Mouse (Mus musculus): ENCODE data around the gene Rnf4.

Rnf4 gene

DNA sequence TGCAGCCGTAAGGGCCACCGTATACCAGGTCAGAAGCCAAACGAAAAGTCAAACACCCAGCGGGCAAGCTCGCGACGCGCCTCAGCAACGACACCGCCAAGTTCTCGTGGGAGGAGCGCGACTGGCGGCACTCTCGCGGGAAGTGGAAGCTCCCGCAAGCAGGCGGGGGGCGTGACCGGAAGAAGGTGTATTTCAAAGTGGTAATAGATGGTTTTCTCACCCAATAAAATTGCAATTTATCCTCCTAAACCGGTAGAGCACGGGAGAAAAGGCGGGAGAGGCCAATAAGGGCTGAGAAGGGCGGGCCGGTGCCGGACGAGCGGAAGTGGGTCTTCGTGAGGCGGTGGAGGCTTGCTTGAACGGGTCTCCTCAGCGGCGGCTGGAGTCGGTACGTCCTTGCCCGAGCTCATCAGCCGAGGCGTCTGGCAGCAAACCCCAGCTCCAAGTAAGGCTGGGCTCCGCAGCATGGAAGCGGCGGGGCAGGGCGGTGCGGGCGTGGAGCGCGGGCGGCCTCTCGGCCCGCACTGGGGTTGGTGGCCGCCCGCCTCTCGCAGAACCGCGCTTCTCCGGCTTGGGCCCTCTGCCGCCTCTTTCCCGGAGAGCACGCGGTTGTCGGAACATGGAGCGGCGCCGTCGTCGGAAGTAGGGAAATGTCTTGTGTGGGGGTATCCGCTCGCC, at the start of gene Rnf4:
TSS of gene Rnf4 (plus strand) at position 193 of the 678 bp plus-strand sequence.
- peak; percentile 95 for DNase-seq (ENCODE audit: low spot score)

GRCm38 (mm10) chr5:34286516-34286915, 49.6 kb upstream of the Rnf4 start:
- DNase-seq (ENCODE audit: low spot score) = no peak

DNA sequence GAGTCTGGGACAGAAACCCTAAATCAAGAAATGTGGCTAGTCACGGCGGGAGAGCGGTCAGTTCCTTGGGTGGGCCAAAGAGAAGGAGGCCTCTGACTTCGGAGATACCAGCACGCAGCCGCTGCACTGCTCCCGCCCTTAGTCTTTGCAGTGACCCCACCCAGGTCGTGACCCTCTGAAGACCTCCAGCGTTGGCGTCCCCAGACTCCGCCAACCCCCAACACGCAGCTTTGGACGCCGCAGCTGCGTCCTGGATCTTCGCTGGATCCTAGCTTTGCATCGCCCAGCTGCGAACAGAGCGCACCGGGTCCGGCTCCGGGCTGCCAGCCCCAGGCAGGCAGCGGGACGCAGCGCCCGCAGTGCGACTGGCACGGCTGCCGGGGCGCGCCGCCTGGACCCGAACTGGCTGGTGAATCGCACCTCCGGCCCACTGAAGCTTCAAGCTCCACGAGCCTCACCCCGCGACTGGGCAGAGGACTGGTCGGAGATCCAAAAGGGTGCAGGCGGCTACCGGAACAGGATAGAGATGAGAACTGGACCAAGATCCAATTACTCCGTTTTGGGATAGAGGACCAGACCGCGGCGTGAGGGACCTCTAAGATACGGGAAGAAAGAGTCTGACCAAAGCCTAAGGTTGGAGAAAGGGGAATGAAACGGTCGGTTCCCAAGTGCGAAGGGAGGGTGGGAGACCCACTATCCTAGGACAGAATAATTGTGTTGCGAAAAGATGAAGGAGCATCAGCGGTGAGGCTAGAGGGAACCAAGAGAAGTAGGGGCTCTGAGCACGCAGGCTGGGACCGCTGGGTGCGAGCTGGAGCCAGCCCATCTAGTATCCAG, 48.9 kb upstream of the Rnf4 start:
- no peak for DNase-seq (ENCODE audit: low spot score)

DNA sequence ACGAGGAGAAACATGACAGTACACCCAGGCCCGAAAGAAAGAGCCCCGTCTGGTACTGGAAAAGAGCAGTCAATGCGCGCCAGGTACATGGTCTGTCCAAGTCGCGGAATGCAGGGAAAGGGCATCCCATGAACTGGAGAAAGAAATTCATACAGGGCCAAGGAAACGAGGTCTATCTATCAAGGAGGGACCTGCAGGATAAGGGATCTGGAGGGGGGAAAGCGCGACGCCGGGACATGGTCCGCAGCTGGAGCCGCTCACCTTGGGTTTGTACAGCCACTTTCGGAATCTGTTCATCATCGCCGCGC, 48.3 kb upstream of the Rnf4 start:
- no peak for DNase-seq (ENCODE audit: low spot score)

DNA sequence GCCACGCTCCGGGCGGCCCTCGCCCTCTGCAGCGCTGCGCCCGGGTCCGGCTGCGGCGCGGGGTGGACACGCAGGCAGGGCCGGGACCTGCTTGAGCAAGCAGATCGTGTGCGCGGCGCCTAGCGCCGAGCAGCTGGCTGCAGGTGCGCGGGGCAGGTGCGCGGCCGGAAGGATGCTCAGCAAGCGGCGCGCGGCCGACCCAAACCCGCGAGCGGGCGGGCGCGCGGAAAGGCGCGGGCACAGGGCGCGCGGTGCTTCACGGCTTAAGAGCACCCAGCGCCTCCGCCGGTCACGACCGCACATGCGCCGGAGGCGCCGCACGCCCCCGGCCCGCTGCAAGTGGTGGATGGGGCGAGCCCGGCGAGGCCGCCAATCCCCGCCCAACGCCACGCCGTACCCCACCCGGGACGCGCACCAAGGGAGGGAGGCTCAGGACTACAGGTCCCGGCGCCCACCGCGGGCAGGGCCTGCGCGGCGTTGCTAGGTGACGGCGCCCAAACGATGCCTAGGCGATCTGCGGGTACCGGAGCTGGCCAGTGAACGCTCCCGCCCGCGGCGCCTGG, 47.9 kb upstream of the Rnf4 start, which contains the start of the genes Zfyve28 and Cfap99:
TSS of gene Zfyve28 (minus strand) at position 296 of the 563 bp plus-strand sequence.
TSS of gene Cfap99 (plus strand) at position 447 of the 563 bp plus-strand sequence.
- DNase-seq (ENCODE audit: low spot score) = peak; percentile 79

DNA sequence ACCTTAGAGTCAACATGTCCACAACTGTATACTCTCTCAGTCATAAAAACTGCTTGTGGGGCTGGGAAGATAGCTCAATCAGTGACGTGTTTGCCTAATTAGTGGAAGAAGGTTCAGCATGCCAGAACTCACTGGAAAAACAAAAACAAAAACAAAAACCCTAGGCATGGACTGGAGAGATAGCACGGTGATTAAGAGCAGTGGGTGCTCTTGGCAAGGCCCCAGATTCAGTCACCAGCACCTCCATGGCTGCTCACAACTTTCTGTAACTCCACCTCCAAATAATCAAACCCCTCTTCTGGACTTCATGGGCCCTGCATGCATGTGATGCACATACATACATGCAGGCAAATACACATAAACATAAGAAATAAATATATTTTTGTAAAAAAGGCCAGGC, 46.8 kb upstream of the Rnf4 start:
- no peak for DNase-seq (ENCODE audit: low spot score)

DNA sequence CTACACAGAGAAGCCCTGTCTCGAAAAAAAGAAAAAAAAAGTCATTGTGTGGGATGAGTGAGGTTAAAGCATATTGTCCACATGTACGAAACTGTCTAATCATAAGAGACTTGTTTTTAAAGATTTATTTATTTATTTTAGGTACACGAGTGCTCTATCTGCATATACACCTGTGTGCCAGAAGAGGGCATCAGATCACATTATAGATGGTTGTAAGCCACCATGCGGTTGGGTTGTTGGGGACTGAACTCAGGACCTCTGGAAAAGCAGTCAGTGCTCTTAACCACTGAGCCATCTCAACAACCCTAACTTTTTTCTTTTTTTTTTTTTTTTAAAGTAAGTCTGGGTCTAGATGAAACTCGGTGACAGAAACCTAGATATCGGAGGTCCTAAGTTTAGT, 42.7 kb upstream of the Rnf4 start:
- DNase-seq (ENCODE audit: low spot score) = no peak

- DNase-seq (ENCODE audit: low spot score) = no peak
These were observed 41.4 kb upstream of the Rnf4 start for GRCm38 (mm10) chr5:34294696-34295095.

GRCm38 (mm10) chr5:34295141-34295540, 40.9 kb upstream of the Rnf4 start:
- no peak for DNase-seq (ENCODE audit: low spot score)

DNA sequence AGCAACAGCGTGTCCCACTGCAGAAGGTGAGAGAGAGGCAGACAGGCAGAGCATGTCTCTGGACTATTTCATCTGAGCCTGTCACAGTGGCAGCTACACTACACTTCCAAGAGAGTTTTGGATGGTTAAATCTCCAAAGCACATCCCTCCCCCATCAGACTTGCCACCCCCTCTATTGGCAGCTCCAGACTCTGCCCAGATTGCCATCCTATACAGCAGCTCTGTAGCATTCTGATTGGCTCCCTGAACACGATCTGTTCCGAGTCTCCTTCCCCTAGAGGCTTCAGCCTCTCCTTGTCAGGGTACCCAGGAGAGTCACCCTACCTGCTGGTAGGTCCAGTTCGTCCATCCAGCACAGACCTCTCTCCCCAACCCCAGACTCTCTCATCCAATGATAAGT, 38.0 kb upstream of the Rnf4 start:
- DNase-seq (ENCODE audit: low spot score) = no peak

GRCm38 (mm10) chr5:34298937-34299535, 37.1 kb upstream of the Rnf4 start:
- DNase-seq (ENCODE audit: low spot score) = no peak

- DNase-seq (ENCODE audit: low spot score) = no peak
These were observed 33.7 kb upstream of the Rnf4 start for GRCm38 (mm10) chr5:34302377-34302776.

DNA sequence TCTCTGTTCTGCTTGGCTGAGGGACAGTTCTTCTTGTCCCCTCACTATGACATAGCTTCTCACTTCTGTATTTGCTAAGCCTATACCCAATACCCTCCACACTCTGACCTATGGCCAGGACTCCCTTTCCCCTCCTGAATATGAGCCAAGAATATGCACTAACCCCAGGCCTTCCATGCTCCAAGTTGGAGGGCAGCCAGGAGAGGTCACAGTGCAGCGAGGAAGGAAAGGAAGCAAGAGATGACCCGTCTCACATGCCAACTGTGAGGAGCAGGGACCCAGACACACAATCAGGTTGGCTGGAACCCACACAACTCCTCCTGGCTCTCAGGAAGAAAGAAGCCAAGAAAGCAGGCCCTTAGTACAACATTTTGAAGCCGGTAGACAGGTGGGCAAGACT, 27.1 kb upstream of the Rnf4 start:
- no peak for DNase-seq (ENCODE audit: low spot score)

GRCm38 (mm10) chr5:34319491-34320034, 16.5 kb upstream of the Rnf4 start:
- DNase-seq (ENCODE audit: low spot score) = no peak

DNA sequence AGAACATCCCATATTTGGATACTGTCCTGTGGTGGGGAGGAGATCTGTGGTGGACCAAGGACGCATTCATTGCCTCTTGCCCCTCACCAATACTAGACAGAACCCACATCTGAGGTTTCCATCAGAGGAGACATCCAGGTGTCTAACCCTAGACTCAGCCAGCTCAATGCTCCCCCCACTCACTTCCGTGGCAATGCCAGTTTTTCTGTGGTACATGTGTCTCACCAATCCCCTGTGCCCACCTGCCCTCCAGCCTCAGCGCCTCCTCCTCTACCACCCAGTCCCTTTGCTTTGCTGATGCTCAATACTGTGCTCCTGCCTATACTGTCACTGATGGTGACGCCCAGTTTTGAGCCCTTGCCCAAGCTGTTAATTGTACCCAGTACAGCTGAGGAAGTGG, 14.9 kb upstream of the Rnf4 start:
- DNase-seq (ENCODE audit: low spot score) = no peak

GRCm38 (mm10) chr5:34325286-34325685, 10.8 kb upstream of the Rnf4 start:
- DNase-seq (ENCODE audit: low spot score) = no peak

- no peak for DNase-seq (ENCODE audit: low spot score)
These were observed 9.8 kb upstream of the Rnf4 start for GRCm38 (mm10) chr5:34326249-34326691.

DNA sequence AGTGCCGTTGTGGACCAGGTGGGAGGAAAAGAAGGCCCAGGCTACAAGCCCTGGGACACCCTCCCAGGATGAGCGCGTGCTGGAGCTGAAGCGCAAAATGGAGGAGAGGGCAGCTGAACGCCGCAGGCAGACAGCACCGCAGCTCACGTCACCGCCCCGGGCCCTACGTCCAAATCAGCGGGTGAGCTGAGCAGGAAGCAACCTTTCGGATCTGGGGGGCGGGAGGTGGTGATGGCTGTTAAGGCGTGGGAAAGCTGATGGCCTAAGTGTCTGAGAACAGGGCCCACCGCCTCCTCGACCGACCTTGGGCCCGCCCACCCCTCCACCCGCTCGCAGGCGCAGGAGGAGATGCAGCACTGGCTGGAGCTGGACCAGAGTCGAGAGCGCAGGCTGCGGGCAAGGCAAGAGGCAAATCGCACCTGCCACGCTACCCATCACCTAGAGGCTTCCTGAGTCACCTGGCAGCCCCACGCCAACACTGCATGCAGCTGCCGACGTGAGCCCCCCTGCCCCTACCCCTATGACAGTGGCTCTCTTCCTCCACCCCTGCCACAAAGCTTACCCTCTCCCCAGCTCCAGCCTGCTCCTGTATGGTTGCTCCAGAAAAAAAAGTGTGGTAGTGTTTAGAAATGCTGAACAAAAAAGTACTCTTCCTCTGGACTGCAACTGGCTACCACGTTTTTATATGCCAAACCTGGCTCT, 9.1 kb upstream of the Rnf4 start:
- DNase-seq (ENCODE audit: low spot score) = peak; percentile 18

- DNase-seq (ENCODE audit: low spot score) = no peak
These were observed 6.0 kb upstream of the Rnf4 start for GRCm38 (mm10) chr5:34330136-34330535.

- no peak for DNase-seq (ENCODE audit: low spot score)
These were observed 2.0 kb upstream of the Rnf4 start for GRCm38 (mm10) chr5:34334081-34334480.

GRCm38 (mm10) chr5:34335539-34336096, 471 bp upstream of the Rnf4 start:
- no peak for DNase-seq (ENCODE audit: low spot score)

Measured in ovary, adult 18-20 months (tissue).